Comparison of ENCODE assay signal across 8 mouse cellular contexts in genomic region chr17:80559050-80559449, GRCm38 (mm10). TPM values are rescaled to one million over a fixed set of nuclear protein-coding genes. Genes with fewer than 3 reads are reported as not detected.
DNase-seq lines count a peak whose midpoint lies in the region; ATAC-seq and TF ChIP-seq lines count a peak whose summit lies in the region.
"Had no signal": no experiment of that assay in that cellular context is flagged by ENCODE, and none has a peak within 500 bp of the region (broad histone marks: within the 10 kb centered on the region; RNA-seq: fewer than 3 reads in every experiment).

No protein-coding gene starts in this region.

- no peak for TF ChIP-seq POLR2A in liver, adult 2 months (IDR thresholded peaks at IDR 0.05; ENCODE audit: extremely low read depth, insufficient read depth, low read length)

- ATAC-seq in embryonic facial prominence, embryonic 14.5 days (ENCODE audit: low read depth): no peak

- no peaks in the 10 kb centered on the region for H3K27me3 ChIP-seq in embryonic facial prominence, embryonic 14.5 days (replicated peaks; ENCODE audit: control insufficient read depth, insufficient read depth, low read length)
- H3K27me3 ChIP-seq in liver, adult 2 months (ENCODE audit: control insufficient read depth, insufficient read depth, low read length): no peaks in the 10 kb centered on the region

- no peaks in the 10 kb centered on the region for H3K9me3 ChIP-seq in embryonic facial prominence, embryonic 14.5 days (ENCODE audit: control insufficient read depth, low read length)

- H3K4me2 ChIP-seq in embryonic facial prominence, embryonic 14.5 days (ENCODE audit: low read depth, low read length): 0 out of 2 replicates have a peak overlapping the region, but pooled peaks have one; percentile 8

- TF ChIP-seq CTCF in layer of hippocampus, adult 2 months (conservative IDR thresholded peaks at IDR 0.05): peak; percentile 79
- TF ChIP-seq CTCF in liver, adult 2 months (IDR thresholded peaks at IDR 0.05; ENCODE audit: low read depth, low read length): peak; percentile 67

- no peaks in the 10 kb centered on the region for H3K79me2 ChIP-seq in liver, adult 2 months (ENCODE audit: control insufficient read depth, insufficient read depth, low read length)

- no peak overlapping the region for H3K4me3 ChIP-seq in layer of hippocampus, adult 2 months
- no peak overlapping the region for H3K4me3 ChIP-seq in embryonic facial prominence, embryonic 14.5 days (ENCODE audit: low read depth, low read length)
- H3K4me3 ChIP-seq in liver, adult 2 months (ENCODE audit: insufficient read depth, low read depth, low read length): peak overlapping the region; percentile 22; the same call in 1 of the 2 replicates

- no peak overlapping the region for H3K27ac ChIP-seq in layer of hippocampus, adult 2 months
- H3K27ac ChIP-seq in embryonic facial prominence, embryonic 14.5 days (replicated peaks; ENCODE audit: low read depth, low read length): no peak overlapping the region
- peak overlapping the region; percentile 69 for H3K27ac ChIP-seq in liver, adult 2 months (replicated peaks; ENCODE audit: insufficient read depth, low read depth, low read length)

- 22% methylated on average over 11 of the region's 11 CpGs for WGBS in embryonic facial prominence, embryonic 14.5 days
- 12% methylated on average over 11 of the region's 11 CpGs for WGBS in liver, adult 2 months

- no peaks in the 10 kb centered on the region for H3K4me1 ChIP-seq in embryonic facial prominence, embryonic 14.5 days (ENCODE audit: control insufficient read depth, insufficient read depth, low read length)
- peaks cover under 1% of the 10 kb centered on the region; the same call in 1 of the 2 replicates for H3K4me1 ChIP-seq in liver, adult 2 months (ENCODE audit: control insufficient read depth, insufficient read depth, low read length)

- peak in 1 of 2 experiments; percentile 40 for DNase-seq in layer of hippocampus, adult 2 months (ENCODE audit: low spot score in 2 of 2)
- DNase-seq in layer of hippocampus, adult 11-12 months (ENCODE audit: low spot score): no peak
- DNase-seq in ES-CJ7 (ENCODE audit: low read depth, low spot score): peak; percentile 59
- DNase-seq in adrenal gland, postnatal 14 days: peak; percentile 70
- peak; percentile 75 for DNase-seq in embryonic facial prominence, embryonic 14.5 days (ENCODE audit: low spot score)
- peak; percentile 65 for DNase-seq in liver, adult 2 months (ENCODE audit: extremely low read depth, low read depth, low spot score)
- peak; percentile 21 to 42 for DNase-seq in thymus, postnatal 36 days

- H3K36me3 ChIP-seq in embryonic facial prominence, embryonic 14.5 days (ENCODE audit: control insufficient read depth, insufficient read depth, low read length): no peaks in the 10 kb centered on the region
- H3K36me3 ChIP-seq in liver, adult 2 months (ENCODE audit: control insufficient read depth, insufficient read depth, low read length): no peaks in the 10 kb centered on the region

- no peak overlapping the region for H3K9ac ChIP-seq in embryonic facial prominence, embryonic 14.5 days (ENCODE audit: low read depth, low read length)
- H3K9ac ChIP-seq in liver, adult 2 months (ENCODE audit: low read depth, low read length): peak overlapping the region; percentile 46

RNA-seq across cellular contexts. Expression of gene Cdkl4, which starts 18.6 kb away (rescaled TPM):
- total RNA-seq in layer of hippocampus, adult 2 months (2021): 10 to 100 TPM; 14.0 to 16.3 TPM
- total RNA-seq in adrenal gland, postnatal 14 days (2021): 0.15 TPM in 2 replicates
- 1.7 and 2.2 TPM in 2 replicates for polyA plus RNA-seq in embryonic facial prominence, embryonic 14.5 days (2014; fragmentation: Nextera tagmentation; extraction: Ambion mirVana)
- total RNA-seq in liver, adult 2 months (2014; rRNA removed): 0.07 and 0.09 TPM in 2 replicates
- 0.06 and 0.13 TPM in 2 replicates for polyA plus RNA-seq in liver, adult 2 months (2012; rRNA removed)
- total RNA-seq: hematopoietic stem cell, adult 5-6 weeks had no signal

Comparison
In these comparisons a context has a peak if more than half of its experiments do, and no peak if none do; other contexts are left out.
1. RNA of gene Cdkl4, which starts 18.6 kb away (total RNA-seq): 14.0 to 16.3 TPM in layer of hippocampus, adult 2 months; 0.15 TPM in adrenal gland, postnatal 14 days and 0.07 to 0.09 TPM in liver, adult 2 months; every median in the first group is over 10 times any median in the second.